Mouse (Mus musculus) C2C12 (cell line): Measurements from ENCODE around the gene Tmtc2. TPM values are rescaled to one million over a fixed set of nuclear protein-coding genes. Genes with fewer than 3 reads are reported as not detected.

Experiments
- H3K27me3 ChIP-seq: one replicate; pipeline ENCODE4 v1.6.1; 2011; ENCODE audit not compliant: control insufficient read depth, insufficient read depth, insufficient read length
- H3K36me3 ChIP-seq: one replicate; pipeline ENCODE4 v1.6.1; 2011; ENCODE audit not compliant: control insufficient read depth, insufficient read depth
- H3K4me3 ChIP-seq: one replicate; pipeline ENCODE4 v1.5.1; 2011; ENCODE audit warnings: mild to moderate bottlenecking, control low read depth; ENCODE audit not compliant: poor library complexity, insufficient read depth, severe bottlenecking
- H3K79me2 ChIP-seq: one replicate; pipeline ENCODE4 v1.6.1; 2011; ENCODE audit not compliant: control insufficient read depth, insufficient read depth
- H3K79me3 ChIP-seq: one replicate; pipeline ENCODE4 v1.6.1; 2011; ENCODE audit warnings: low read depth, control low read depth
- H3ac ChIP-seq: one replicate; pipeline ENCODE3; 2011; ENCODE audit warnings: low read depth; ENCODE audit not compliant: control insufficient read depth, insufficient read length
- CEBPB ChIP-seq: IDR thresholded peaks from one replicate; pipeline ENCODE4 v1.6.1; 2011; ENCODE audit warnings: low read depth, mild to moderate bottlenecking, control low read depth, moderate library complexity
- CTCF ChIP-seq: IDR thresholded peaks from one replicate; pipeline ENCODE4 v1.5.1; 2011; ENCODE audit not compliant: control insufficient read depth, insufficient read depth, insufficient read length
- FOSL1 ChIP-seq: IDR thresholded peaks from one replicate; pipeline ENCODE4 v1.8.0; 2011; ENCODE audit warnings: mild to moderate bottlenecking, low read length; ENCODE audit not compliant: poor library complexity, insufficient read depth, severe bottlenecking
- MAX ChIP-seq: IDR thresholded peaks from one replicate; pipeline ENCODE4 v1.6.1; 2011; ENCODE audit warnings: mild to moderate bottlenecking, control low read depth
- MYOD1 ChIP-seq: IDR thresholded peaks from one replicate; pipeline ENCODE4 v1.6.1; 2011; ENCODE audit warnings: low read depth; ENCODE audit not compliant: control insufficient read depth, insufficient read length
- MYOG ChIP-seq: IDR thresholded peaks from one replicate; pipeline ENCODE4 v1.6.1; 2011; ENCODE audit not compliant: control insufficient read depth, insufficient read length; ENCODE audit errors: extremely low read depth
- USF1 ChIP-seq: IDR thresholded peaks from one replicate; pipeline ENCODE4 v1.6.1; 2011; ENCODE audit warnings: low read depth, mild to moderate bottlenecking, control low read depth, moderate library complexity
- polyA plus RNA-seq: library from polyadenylated mRNA; unstranded; fragments of >200 nt; fragmentation: generic; extraction: Trizol; gene quantifications from one replicate; pipeline ENCODE4 v1.2.1, GENCODE M21; 2012; ENCODE audit warnings: missing spikeins

The Tmtc2 gene
- polyA plus RNA-seq, 1 experiment = 0.25 TPM

GRCm38 (mm10) chr10:105572829-105573228 is 1.4 kb downstream of the Tmtc2 start:
- H3K4me3 ChIP-seq = peak overlapping the region; percentile 41
- no peak overlapping the region for H3ac ChIP-seq
- H3K36me3 ChIP-seq = no peaks in the 10 kb centered on the region
- H3K79me3 ChIP-seq = no peaks in the 10 kb centered on the region
- H3K27me3 ChIP-seq = no peaks in the 10 kb centered on the region
- TF ChIP-seq CEBPB (no peak), MYOD1 (no peak), MAX (no peak), USF1 (no peak), FOSL1 (no peak), MYOG (no peak), CTCF (no peak)
- H3K79me2 ChIP-seq = no peaks in the 10 kb centered on the region

GRCm38 (mm10) chr10:105572301-105572700 is 1.9 kb downstream of the Tmtc2 start:
- no peaks in the 10 kb centered on the region for H3K79me3 ChIP-seq
- H3ac ChIP-seq = no peak overlapping the region
- no peaks in the 10 kb centered on the region for H3K36me3 ChIP-seq
- no peaks in the 10 kb centered on the region for H3K27me3 ChIP-seq
- H3K4me3 ChIP-seq = no peak overlapping the region
- TF ChIP-seq USF1 (no peak), MAX (no peak)
- no peaks in the 10 kb centered on the region for H3K79me2 ChIP-seq

- no peak overlapping the region for H3K4me3 ChIP-seq
- H3K27me3 ChIP-seq = no peaks in the 10 kb centered on the region
- TF ChIP-seq CTCF (no peak), MYOD1 (no peak), FOSL1 (no peak), CEBPB (no peak), MAX (no peak), MYOG (no peak), USF1 (no peak)
- no peak overlapping the region for H3ac ChIP-seq
- no peaks in the 10 kb centered on the region for H3K79me3 ChIP-seq
- no peaks in the 10 kb centered on the region for H3K79me2 ChIP-seq
- no peaks in the 10 kb centered on the region for H3K36me3 ChIP-seq
Observed at GRCm38 (mm10) chr10:105571831-105572230, 2.4 kb downstream of the Tmtc2 start.

DNA sequence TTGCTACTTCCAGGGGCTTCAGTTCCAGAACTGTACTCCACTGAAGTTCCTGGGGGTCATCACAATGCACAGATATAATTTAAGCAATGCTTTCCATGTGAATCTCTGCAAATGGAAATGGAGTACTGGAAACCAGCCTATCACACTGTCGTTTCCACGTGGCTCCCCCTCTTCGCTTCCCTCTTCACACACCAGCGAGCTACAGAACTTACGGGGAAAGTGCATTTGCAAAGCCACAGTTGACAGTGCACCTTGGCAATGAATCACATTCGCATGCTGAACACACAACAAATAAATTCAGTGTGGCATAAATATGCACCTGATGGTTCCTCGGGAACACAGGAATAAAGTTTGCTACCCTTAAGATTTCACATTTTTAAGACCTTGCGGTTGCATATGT is 3.2 kb downstream of the Tmtc2 start:
- no peak overlapping the region for H3K4me3 ChIP-seq
- H3K79me3 ChIP-seq = no peaks in the 10 kb centered on the region

DNA sequence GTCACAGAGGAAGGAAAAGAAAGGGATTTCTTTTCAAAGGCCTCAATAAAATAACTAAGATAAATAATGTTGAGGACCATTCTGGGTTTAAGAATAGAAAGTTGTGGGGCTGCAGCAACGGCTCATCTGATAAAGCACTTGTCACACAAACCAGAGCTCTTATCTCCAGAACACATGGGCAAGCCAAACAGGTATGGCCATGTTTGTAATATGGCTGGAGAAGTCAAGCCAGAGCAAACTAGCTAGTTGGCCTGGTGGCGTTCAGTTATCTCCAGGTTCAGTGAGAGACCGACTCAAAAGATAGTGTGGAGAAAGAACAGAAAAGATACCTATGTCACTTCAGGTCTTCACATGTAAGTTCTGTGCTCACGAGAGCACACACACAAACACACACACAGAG is 4.7 kb downstream of the Tmtc2 start:
- no peaks in the 10 kb centered on the region for H3K79me2 ChIP-seq
- H3K4me3 ChIP-seq = no peak overlapping the region
- H3K27me3 ChIP-seq = no peaks in the 10 kb centered on the region
- no peak overlapping the region for H3ac ChIP-seq
- H3K79me3 ChIP-seq = no peaks in the 10 kb centered on the region
- no peaks in the 10 kb centered on the region for H3K36me3 ChIP-seq
- no peak for TF ChIP-seq CTCF
- no peak for TF ChIP-seq MYOG
- TF ChIP-seq USF1 = no peak
- TF ChIP-seq MAX = no peak
- no peak for TF ChIP-seq CEBPB
- TF ChIP-seq MYOD1 = no peak
- no peak for TF ChIP-seq FOSL1

More for the DNA sequence above, 3.2 kb downstream of the Tmtc2 start:
- Histone ChIP-seq H3K36me3 (no peaks in the 10 kb centered on the region), H3K27me3 (no peaks in the 10 kb centered on the region), H3ac (no peak overlapping the region), H3K79me2 (no peaks in the 10 kb centered on the region)
- TF ChIP-seq MYOD1 (no peak), USF1 (no peak), MYOG (no peak), CEBPB (no peak)

GRCm38 (mm10) chr10:105567825-105568531 is 6.3 kb downstream of the Tmtc2 start:
- no peaks in the 10 kb centered on the region for H3K27me3 ChIP-seq
- H3K4me3 ChIP-seq = no peak overlapping the region
- no peaks in the 10 kb centered on the region for H3K79me3 ChIP-seq
- no peak overlapping the region for H3ac ChIP-seq
- TF ChIP-seq MYOG (no peak), MYOD1 (no peak), CEBPB (no peak), MAX (no peak), CTCF (no peak), FOSL1 (no peak), USF1 (no peak)
- H3K79me2 ChIP-seq = no peaks in the 10 kb centered on the region
- H3K36me3 ChIP-seq = no peaks in the 10 kb centered on the region
